Mouse (Mus musculus): ENCODE measurements around the gene Gm20388.

Gene Gm20388

GRCm38 (mm10) chr8:122342362-122342761, 2431.7 kb downstream of the Gm20388 start:
- no peak for DNase-seq (ENCODE audit: low read depth in 2 of 2, low spot score in 2 of 2)

GRCm38 (mm10) chr8:122342806-122343209, 2432.2 kb downstream of the Gm20388 start:
- DNase-seq (ENCODE audit: low read depth in 2 of 2, low spot score in 2 of 2), result no peak

GRCm38 (mm10) chr8:122343341-122343740, 2432.7 kb downstream of the Gm20388 start:
- no peak for DNase-seq (ENCODE audit: low read depth in 2 of 2, low spot score in 2 of 2)

- DNase-seq (ENCODE audit: low read depth in 2 of 2, low spot score in 2 of 2), result no peak
Observed at GRCm38 (mm10) chr8:122343758-122344157, 2433.1 kb downstream of the Gm20388 start.

- DNase-seq (ENCODE audit: low read depth in 2 of 2, low spot score in 2 of 2), result no peak
Observed at GRCm38 (mm10) chr8:122344219-122344618, 2433.6 kb downstream of the Gm20388 start.

GRCm38 (mm10) chr8:122345181-122346095, 2434.8 kb downstream of the Gm20388 start:
- DNase-seq (ENCODE audit: low read depth in 2 of 2, low spot score in 2 of 2), result no peak

GRCm38 (mm10) chr8:122347811-122348552, 2437.3 kb downstream of the Gm20388 start:
- no peak for DNase-seq (ENCODE audit: low read depth in 2 of 2, low spot score in 2 of 2)

GRCm38 (mm10) chr8:122349357-122350297, 2439.0 kb downstream of the Gm20388 start:
- DNase-seq (ENCODE audit: low read depth in 2 of 2, low spot score in 2 of 2), result no peak

GRCm38 (mm10) chr8:122350309-122351089, 2439.9 kb downstream of the Gm20388 start:
- DNase-seq (ENCODE audit: low read depth in 2 of 2, low spot score in 2 of 2), result no peak

- no peak for DNase-seq (ENCODE audit: low read depth in 2 of 2, low spot score in 2 of 2)
Observed at GRCm38 (mm10) chr8:122354157-122354556, 2443.5 kb downstream of the Gm20388 start.

- DNase-seq (ENCODE audit: low read depth in 2 of 2, low spot score in 2 of 2), result no peak
Observed at GRCm38 (mm10) chr8:122355642-122356606, 2445.3 kb downstream of the Gm20388 start.

- DNase-seq (ENCODE audit: low read depth in 2 of 2, low spot score in 2 of 2), result no peak
Observed at GRCm38 (mm10) chr8:122357202-122357601, 2446.6 kb downstream of the Gm20388 start.

- no peak for DNase-seq (ENCODE audit: low read depth in 2 of 2, low spot score in 2 of 2)
Observed at GRCm38 (mm10) chr8:122357641-122358040, 2447.0 kb downstream of the Gm20388 start.

- no peak for DNase-seq (ENCODE audit: low read depth in 2 of 2, low spot score in 2 of 2)
Observed at GRCm38 (mm10) chr8:122359111-122359775, 2448.6 kb downstream of the Gm20388 start.

GRCm38 (mm10) chr8:122360696-122361416, 2450.2 kb downstream of the Gm20388 start, which contains the start of gene Trhr2:
Gene Trhr2 (minus strand): TSS chr8:122360746.
- DNase-seq (ENCODE audit: low read depth in 2 of 2, low spot score in 2 of 2), result no peak

GRCm38 (mm10) chr8:122362271-122362670, 2451.6 kb downstream of the Gm20388 start:
- DNase-seq (ENCODE audit: low read depth in 2 of 2, low spot score in 2 of 2), result no peak

GRCm38 (mm10) chr8:122362967-122363366, 2452.3 kb downstream of the Gm20388 start:
- no peak for DNase-seq (ENCODE audit: low read depth in 2 of 2, low spot score in 2 of 2)

GRCm38 (mm10) chr8:122368494-122368893, 2457.9 kb downstream of the Gm20388 start:
- DNase-seq (ENCODE audit: low read depth in 2 of 2, low spot score in 2 of 2), result no peak
